Mouse (Mus musculus) regulatory T cell (primary cell): Measurements from ENCODE around the gene Klhl11.

Experiments
- in situ Hi-C: fragments of 300-600 bp; cut with MboI, MseI; formaldehyde crosslinking; loops from one replicate; pipeline ENCODE4 v1.15.1; 2025; ENCODE audit warnings: high pct_unique_total_duplicates

Gene Klhl11

DNA sequence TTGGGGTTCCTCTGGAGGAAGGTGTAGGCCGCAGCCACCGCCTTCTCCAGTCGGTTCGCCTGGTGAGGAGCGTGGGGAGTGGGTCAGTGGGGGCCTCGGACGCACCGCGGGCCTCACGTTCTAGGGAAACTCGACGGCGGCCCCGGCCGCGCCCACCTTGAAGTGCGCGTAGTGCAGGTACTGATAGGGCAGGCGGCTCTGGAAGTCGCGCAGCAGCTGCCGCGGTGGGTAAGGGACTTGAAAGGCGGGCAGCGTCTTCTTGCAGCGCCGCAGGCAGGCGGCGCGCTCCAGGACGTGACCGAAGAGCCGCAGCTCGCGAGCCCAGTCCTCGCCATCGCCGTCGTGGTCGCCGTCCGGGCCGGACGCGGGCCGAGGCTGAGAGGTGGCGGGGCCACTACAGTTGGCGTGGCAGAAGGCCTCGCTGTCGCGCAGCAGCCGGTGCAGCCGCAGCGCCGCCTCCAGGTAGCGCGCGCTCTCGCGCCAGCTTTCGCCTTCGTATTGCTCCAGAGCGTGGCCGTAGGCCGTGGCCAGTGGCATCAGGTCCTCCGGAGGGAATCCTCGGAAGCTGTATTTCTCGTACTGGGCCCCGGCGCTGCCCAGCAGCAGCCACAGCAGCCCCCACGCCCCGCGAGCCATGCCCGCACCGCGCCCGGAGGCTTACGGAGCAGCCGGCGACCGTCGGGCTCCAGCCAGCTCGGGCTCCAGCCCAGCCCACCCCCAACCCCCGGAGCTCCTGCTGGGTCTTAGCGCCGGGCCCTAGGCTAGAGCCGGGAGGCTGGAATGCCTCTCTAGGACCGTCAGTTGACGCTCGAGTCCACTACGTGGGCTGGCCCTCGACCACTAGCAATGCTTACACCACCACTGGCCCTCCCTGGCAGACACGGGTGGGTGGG lies 58.3 kb downstream of the Klhl11 start, which contains the start of gene P3h4:
Gene P3h4 (minus strand): TSS at position 816 of the 893 bp plus-strand sequence.
- in situ Hi-C loops, result no loop called here

DNA sequence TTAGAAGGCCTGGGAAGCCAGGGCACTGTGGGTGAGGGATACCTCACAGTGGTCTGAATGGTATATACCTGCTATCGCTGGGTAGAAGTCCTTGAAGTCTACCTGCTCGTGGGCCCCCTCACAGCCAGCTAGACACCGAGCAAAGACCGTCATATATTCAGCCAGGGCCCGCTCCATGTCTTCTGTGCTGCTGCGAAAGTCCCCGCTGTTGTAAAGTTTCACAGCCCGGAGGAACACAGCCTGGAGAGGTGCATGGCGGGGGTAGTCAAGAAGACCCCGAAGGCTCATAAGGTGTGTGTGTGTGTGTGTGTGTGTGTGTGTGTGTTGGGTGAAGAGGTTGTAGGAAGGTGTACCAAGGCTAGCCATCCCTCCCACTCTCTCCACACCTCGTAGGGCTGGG lies 59.0 kb downstream of the Klhl11 start:
- in situ Hi-C loops, result no loop called here
